Mouse (Mus musculus): ENCODE measurements around the gene Agfg2. TPM values are rescaled to one million over a fixed set of nuclear protein-coding genes. Genes with fewer than 3 reads are reported as not detected.

Agfg2 gene
- total RNA-seq (2012; rRNA removed) = 12.3 and 12.5 TPM in 2 replicates

GRCm38 (mm10) chr5:137684294-137685123, at the start of gene Agfg2:
Agfg2 (minus strand) TSS chr5:137684726.
- peak within 1 kb of the TSS; percentile 78 for H3K9ac ChIP-seq (ENCODE audit: insufficient read depth, low read depth, low read length, poor library complexity, severe bottlenecking)
- H3K36me3 ChIP-seq (ENCODE audit: control insufficient read depth, insufficient read depth, low read length, poor library complexity, severe bottlenecking) = no peaks in the 10 kb centered on the region; the same call in 1 of the 2 replicates
- no peak for TF ChIP-seq ZNF384 (IDR thresholded peaks at IDR 0.05; ENCODE audit: low read depth, low read length)
- no peak; the same call in 1 of the 2 replicates for TF ChIP-seq CHD2 (IDR thresholded peaks at IDR 0.05; ENCODE audit: low read depth, low read length)
- no peak for TF ChIP-seq ZC3H11A (IDR thresholded peaks at IDR 0.05; ENCODE audit: borderline replicate concordance, low read depth, low read length)
- no peak for TF ChIP-seq HCFC1 (IDR thresholded peaks at IDR 0.05; ENCODE audit: borderline replicate concordance, insufficient read depth, low read length)
- TF ChIP-seq MAFK (IDR thresholded peaks at IDR 0.05; ENCODE audit: insufficient read depth, low read depth, low read length) = no peak
- in situ Hi-C loops (cut with MboI; ENCODE audit: low sequenced_read_pairs in 2 of 2, unreplicated experiment in 2 of 2) = no loop called here
- no peak within 1 kb of the TSS for H3K27ac ChIP-seq (ENCODE audit: insufficient read depth, low read depth, low read length, poor library complexity, severe bottlenecking)
- H3K4me3 ChIP-seq (ENCODE audit: insufficient read depth in 1 of 2, low read depth in 1 of 2, low read length in 2 of 2, poor library complexity in 1 of 2, severe bottlenecking in 1 of 2) = peak within 1 kb of the TSS; percentile 78 to 83
- DNase-seq (ENCODE audit: low read depth, low spot score) = peak; percentile 99
- peaks cover 0 to 8% of the 10 kb centered on the region in 2 experiments; a peak in 2 of 4 replicates for H3K4me1 ChIP-seq (ENCODE audit: control insufficient read depth in 2 of 2, insufficient read depth in 2 of 2, low read length in 2 of 2, poor library complexity in 1 of 2)
- no peaks in the 10 kb centered on the region for H3K9me3 ChIP-seq (ENCODE audit: control insufficient read depth, insufficient read depth, low read depth, low read length)

GRCm38 (mm10) chr5:137733638-137734288, 49.2 kb upstream of the Agfg2 start:
- peaks cover 9% of the 10 kb centered on the region; the same call in 1 of the 2 replicates for H3K36me3 ChIP-seq (ENCODE audit: control insufficient read depth, insufficient read depth, low read length, poor library complexity, severe bottlenecking)
- H3K4me1 ChIP-seq (ENCODE audit: control insufficient read depth in 2 of 2, insufficient read depth in 2 of 2, low read length in 2 of 2, poor library complexity in 1 of 2) = peaks cover 2 to 28% of the 10 kb centered on the region in 2 experiments; a peak in 2 of 4 replicates
- in situ Hi-C loops (cut with MboI; ENCODE audit: low sequenced_read_pairs in 2 of 2, unreplicated experiment in 2 of 2) = no loop called here
- H3K27ac ChIP-seq (ENCODE audit: insufficient read depth, low read depth, low read length, poor library complexity, severe bottlenecking) = no peak overlapping the region
- no peak for DNase-seq (ENCODE audit: low read depth, low spot score)
- TF ChIP-seq ZNF384 (IDR thresholded peaks at IDR 0.05; ENCODE audit: low read depth, low read length) = no peak
- TF ChIP-seq MAFK (IDR thresholded peaks at IDR 0.05; ENCODE audit: insufficient read depth, low read depth, low read length) = no peak
- no peak for TF ChIP-seq ZC3H11A (IDR thresholded peaks at IDR 0.05; ENCODE audit: borderline replicate concordance, low read depth, low read length)
- TF ChIP-seq CHD2 (IDR thresholded peaks at IDR 0.05; ENCODE audit: low read depth, low read length) = no peak
- TF ChIP-seq HCFC1 (IDR thresholded peaks at IDR 0.05; ENCODE audit: borderline replicate concordance, insufficient read depth, low read length) = no peak
- H3K9ac ChIP-seq (ENCODE audit: insufficient read depth, low read depth, low read length, poor library complexity, severe bottlenecking) = no peak overlapping the region
- no peak overlapping the region for H3K4me3 ChIP-seq (ENCODE audit: insufficient read depth in 1 of 2, low read depth in 1 of 2, low read length in 2 of 2, poor library complexity in 1 of 2, severe bottlenecking in 1 of 2)
- H3K9me3 ChIP-seq (ENCODE audit: control insufficient read depth, insufficient read depth, low read depth, low read length) = no peaks in the 10 kb centered on the region

GRCm38 (mm10) chr5:137726767-137727166, 42.2 kb upstream of the Agfg2 start:
- H3K9me3 ChIP-seq (ENCODE audit: control insufficient read depth, insufficient read depth, low read depth, low read length) = no peaks in the 10 kb centered on the region
- peaks cover 2 to 8% of the 10 kb centered on the region in 2 experiments; a peak in 2 of 4 replicates for H3K4me1 ChIP-seq (ENCODE audit: control insufficient read depth in 2 of 2, insufficient read depth in 2 of 2, low read length in 2 of 2, poor library complexity in 1 of 2)
- H3K4me3 ChIP-seq (ENCODE audit: insufficient read depth in 1 of 2, low read depth in 1 of 2, low read length in 2 of 2, poor library complexity in 1 of 2, severe bottlenecking in 1 of 2) = no peak overlapping the region
- no peak for DNase-seq (ENCODE audit: low read depth, low spot score)
- no peaks in the 10 kb centered on the region for H3K36me3 ChIP-seq (ENCODE audit: control insufficient read depth, insufficient read depth, low read length, poor library complexity, severe bottlenecking)
- in situ Hi-C loops (cut with MboI; ENCODE audit: low sequenced_read_pairs in 2 of 2, unreplicated experiment in 2 of 2) = no loop called here
- H3K27ac ChIP-seq (ENCODE audit: insufficient read depth, low read depth, low read length, poor library complexity, severe bottlenecking) = no peak overlapping the region
- no peak overlapping the region for H3K9ac ChIP-seq (ENCODE audit: insufficient read depth, low read depth, low read length, poor library complexity, severe bottlenecking)
- no peak for TF ChIP-seq ZNF384 (IDR thresholded peaks at IDR 0.05; ENCODE audit: low read depth, low read length)
- TF ChIP-seq ZC3H11A (IDR thresholded peaks at IDR 0.05; ENCODE audit: borderline replicate concordance, low read depth, low read length) = no peak
- TF ChIP-seq MAFK (IDR thresholded peaks at IDR 0.05; ENCODE audit: insufficient read depth, low read depth, low read length) = no peak
- no peak for TF ChIP-seq CHD2 (IDR thresholded peaks at IDR 0.05; ENCODE audit: low read depth, low read length)
- no peak for TF ChIP-seq HCFC1 (IDR thresholded peaks at IDR 0.05; ENCODE audit: borderline replicate concordance, insufficient read depth, low read length)

GRCm38 (mm10) chr5:137723840-137724239, 39.3 kb upstream of the Agfg2 start:
- Histone ChIP-seq H3K36me3 (ENCODE audit: control insufficient read depth, insufficient read depth, low read length, poor library complexity, severe bottlenecking) (no peaks in the 10 kb centered on the region), H3K4me1 (ENCODE audit: control insufficient read depth in 2 of 2, insufficient read depth in 2 of 2, low read length in 2 of 2, poor library complexity in 1 of 2) (peaks cover 0 to 6% of the 10 kb centered on the region in 2 experiments; a peak in 2 of 4 replicates), H3K9me3 (ENCODE audit: control insufficient read depth, insufficient read depth, low read depth, low read length) (no peaks in the 10 kb centered on the region), H3K9ac (ENCODE audit: insufficient read depth, low read depth, low read length, poor library complexity, severe bottlenecking) (no peak overlapping the region), H3K27ac (ENCODE audit: insufficient read depth, low read depth, low read length, poor library complexity, severe bottlenecking) (no peak overlapping the region), H3K4me3 (ENCODE audit: insufficient read depth in 1 of 2, low read depth in 1 of 2, low read length in 2 of 2, poor library complexity in 1 of 2, severe bottlenecking in 1 of 2) (no peak overlapping the region)
- in situ Hi-C loops (cut with MboI; ENCODE audit: low sequenced_read_pairs in 2 of 2, unreplicated experiment in 2 of 2) = no loop called here
- TF ChIP-seq HCFC1 (IDR thresholded peaks at IDR 0.05; ENCODE audit: borderline replicate concordance, insufficient read depth, low read length) (no peak), ZC3H11A (IDR thresholded peaks at IDR 0.05; ENCODE audit: borderline replicate concordance, low read depth, low read length) (no peak), MAFK (IDR thresholded peaks at IDR 0.05; ENCODE audit: insufficient read depth, low read depth, low read length) (no peak), CHD2 (IDR thresholded peaks at IDR 0.05; ENCODE audit: low read depth, low read length) (no peak), ZNF384 (IDR thresholded peaks at IDR 0.05; ENCODE audit: low read depth, low read length) (no peak)
- no peak for DNase-seq (ENCODE audit: low read depth, low spot score)

Data from ES-E14 (cell line).